In genomic region chr1:170504378-170504777, GRCm38 (mm10) we compare ENCODE assay signal across 29 mouse cellular contexts.
A peak's percentile ranks its signal among the peaks of the same experiment; 100 is the strongest.
DNase-seq lines count a peak whose midpoint lies in the region; ATAC-seq and TF ChIP-seq lines count a peak whose summit lies in the region.
"Had no signal": no experiment of that assay in that cellular context is flagged by ENCODE, and none has a peak within 500 bp of the region (broad histone marks: within the 10 kb centered on the region; RNA-seq: fewer than 3 reads in every experiment).

No protein-coding gene starts in this region.

- ATAC-seq in forebrain, embryonic 13.5 days = peak; percentile 22; the same call in 1 of the 2 replicates
- ATAC-seq in forebrain, embryonic 16.5 days = no peak
- ATAC-seq: inflammation-experienced regulatory T-cells, adult 6 months; liver, embryonic 12.5 days; liver, postnatal 0 days; Patski had no signal

- H3K4me3 ChIP-seq in forebrain, embryonic 13.5 days = no peak overlapping the region
- H3K4me3 ChIP-seq in forebrain, embryonic 16.5 days (replicated peaks; ENCODE audit: low read length) = no peak overlapping the region
- no peak overlapping the region for H3K4me3 ChIP-seq in heart, embryonic 10.5 days
- H3K4me3 ChIP-seq in layer of hippocampus, adult 2 months = no peak overlapping the region
- H3K4me3 ChIP-seq: hindbrain, embryonic 10.5 days; hindbrain, embryonic 15.5 days; liver, embryonic 12.5 days; midbrain, embryonic 10.5 days; myocyte; neural tube, embryonic 12.5 days had no signal

- DNase-seq in heart, embryonic 10.5 days (ENCODE audit: low spot score) = no peak
- no peak for DNase-seq in heart, adult 9 months (ENCODE audit: low spot score in 2 of 2)
- DNase-seq in layer of hippocampus, adult 2 months (ENCODE audit: low spot score in 2 of 2) = peak in 1 of 2 experiments; percentile 30
- no peak for DNase-seq in layer of hippocampus, postnatal 10 days (ENCODE audit: low spot score in 2 of 2)
- peak; percentile 71 for DNase-seq in brain, adult 2 months (ENCODE audit: low read depth, low spot score)
- DNase-seq in spleen, postnatal 36 days (ENCODE audit: low spot score in 2 of 2) = no peak
- DNase-seq: adrenal gland, postnatal 10 days; cerebellum, adult 18-20 months; kidney, adult 11 months; kidney, postnatal 14 days; layer of hippocampus, postnatal 36 days; left cerebral cortex, postnatal 4 days; liver, postnatal 0 days; lung, postnatal 14 days; right cerebral cortex, adult 18-20 months; spleen, adult 18-20 months; thymus, adult 18-20 months; thymus, postnatal 25 days had no signal

- H3K9me3 ChIP-seq in forebrain, embryonic 13.5 days (replicated peaks) = no peaks in the 10 kb centered on the region
- H3K9me3 ChIP-seq in forebrain, embryonic 16.5 days (ENCODE audit: control insufficient read depth, low read length) = no peaks in the 10 kb centered on the region
- no peaks in the 10 kb centered on the region for H3K9me3 ChIP-seq in heart, embryonic 10.5 days
- H3K9me3 ChIP-seq: hindbrain, embryonic 10.5 days; hindbrain, embryonic 15.5 days; liver, embryonic 12.5 days; midbrain, embryonic 10.5 days; neural tube, embryonic 12.5 days had no signal

- no peaks in the 10 kb centered on the region for H3K36me3 ChIP-seq in forebrain, embryonic 13.5 days (ENCODE audit: poor library complexity, severe bottlenecking)
- H3K36me3 ChIP-seq in forebrain, embryonic 16.5 days (ENCODE audit: control insufficient read depth, insufficient read depth) = no peaks in the 10 kb centered on the region
- no peaks in the 10 kb centered on the region for H3K36me3 ChIP-seq in heart, embryonic 10.5 days
- H3K36me3 ChIP-seq: hindbrain, embryonic 10.5 days; hindbrain, embryonic 15.5 days; liver, embryonic 12.5 days; midbrain, embryonic 10.5 days; neural tube, embryonic 12.5 days had no signal

- H3K4me2 ChIP-seq in forebrain, embryonic 13.5 days = no peak overlapping the region
- no peak overlapping the region for H3K4me2 ChIP-seq in forebrain, embryonic 16.5 days (ENCODE audit: low read length)
- H3K4me2 ChIP-seq: hindbrain, embryonic 15.5 days; liver, embryonic 12.5 days; neural tube, embryonic 12.5 days had no signal

- H3K4me1 ChIP-seq in forebrain, embryonic 13.5 days = peaks cover 31% of the 10 kb centered on the region
- H3K4me1 ChIP-seq in forebrain, embryonic 16.5 days (replicated peaks; ENCODE audit: control insufficient read depth, insufficient read depth, low read length) = peaks cover 21% of the 10 kb centered on the region
- H3K4me1 ChIP-seq in heart, embryonic 10.5 days = peaks cover 71% of the 10 kb centered on the region

- H3K27me3 ChIP-seq in forebrain, embryonic 13.5 days = no peaks in the 10 kb centered on the region
- H3K27me3 ChIP-seq in forebrain, embryonic 16.5 days (replicated peaks; ENCODE audit: control insufficient read depth, insufficient read depth, low read length) = no peaks in the 10 kb centered on the region
- H3K27me3 ChIP-seq in heart, embryonic 10.5 days (ENCODE audit: insufficient read depth, poor library complexity, severe bottlenecking) = no peaks in the 10 kb centered on the region
- H3K27me3 ChIP-seq: hindbrain, embryonic 15.5 days; neural tube, embryonic 12.5 days; Patski had no signal

- no peak overlapping the region for H3K27ac ChIP-seq in forebrain, embryonic 13.5 days
- H3K27ac ChIP-seq in forebrain, embryonic 16.5 days (ENCODE audit: low read length) = no peak overlapping the region
- H3K27ac ChIP-seq in heart, embryonic 10.5 days = peak overlapping the region; percentile 65
- H3K27ac ChIP-seq in layer of hippocampus, adult 2 months = peak overlapping the region; percentile 6; the same call in 1 of the 2 replicates
- H3K27ac ChIP-seq: hindbrain, embryonic 15.5 days; liver, embryonic 12.5 days; neural tube, embryonic 12.5 days; stomach, postnatal 0 days had no signal

- H3K9ac ChIP-seq in forebrain, embryonic 13.5 days = no peak overlapping the region
- no peak overlapping the region for H3K9ac ChIP-seq in forebrain, embryonic 16.5 days (replicated peaks; ENCODE audit: low read depth, low read length)
- H3K9ac ChIP-seq: hindbrain, embryonic 15.5 days; liver, embryonic 12.5 days; liver, postnatal 0 days; neural tube, embryonic 12.5 days had no signal

- TF ChIP-seq CTCF in layer of hippocampus, adult 2 months (conservative IDR thresholded peaks at IDR 0.05) = no peak

- 68% methylated on average over 4 of the region's 4 CpGs for WGBS in forebrain, embryonic 13.5 days
- 57% methylated on average over 4 of the region's 4 CpGs for WGBS in forebrain, embryonic 16.5 days
- 69% methylated on average over 4 of the region's 4 CpGs for WGBS in heart, embryonic 10.5 days

Comparison
In these comparisons a context has a peak if more than half of its experiments do, and no peak if none do; other contexts are left out.
1. H3K27ac ChIP-seq: peak in heart, embryonic 10.5 days (single experiment) and layer of hippocampus, adult 2 months (single experiment); none in forebrain, embryonic 13.5 days (single experiment) and forebrain, embryonic 16.5 days (single experiment).